Mouse (Mus musculus): Measurements from ENCODE around the gene B430305J03Rik.

- TF ChIP-seq CTCF (IDR thresholded peaks at IDR 0.05; ENCODE audit: borderline replicate concordance, extremely low read depth, insufficient read depth, insufficient read length) (no peak), POLR2A (IDR thresholded peaks at IDR 0.05; ENCODE audit: borderline replicate concordance, extremely low read depth, insufficient read depth, insufficient read length, poor library complexity, severe bottlenecking) (no peak)
Measured at GRCm38 (mm10) chr3:61409683-61410082, 43.9 kb upstream of the B430305J03Rik start.

All from brain, embryonic 14.5 days (tissue).